Mouse (Mus musculus) lung, adult 10 weeks (tissue): ENCODE data around the gene H2al1d. TPM values are rescaled to one million over a fixed set of nuclear protein-coding genes. Genes with fewer than 3 reads are reported as not detected.

Experiments used
- polyA plus RNA-seq: library from polyadenylated mRNA; stranded (reverse); fragments of 350-450 nt; fragmentation: Illumina TruSeq; extraction: RNeasy Lipid Tissue Mini Kit (QIAGEN cat#74804); gene quantifications from one replicate; pipeline ENCODE4 v1.2.3, GENCODE M21; 2014; ENCODE audit warnings: low read depth, low replicate concordance; ENCODE audit not compliant: insufficient read depth

Gene H2al1d
- not detected for polyA plus RNA-seq

GRCm38 (mm10) chrX:11308524-11308923 lies at the start of gene H2al1d:
TSS of gene H2al1d (plus strand) at chrX:11308824.

DNA sequence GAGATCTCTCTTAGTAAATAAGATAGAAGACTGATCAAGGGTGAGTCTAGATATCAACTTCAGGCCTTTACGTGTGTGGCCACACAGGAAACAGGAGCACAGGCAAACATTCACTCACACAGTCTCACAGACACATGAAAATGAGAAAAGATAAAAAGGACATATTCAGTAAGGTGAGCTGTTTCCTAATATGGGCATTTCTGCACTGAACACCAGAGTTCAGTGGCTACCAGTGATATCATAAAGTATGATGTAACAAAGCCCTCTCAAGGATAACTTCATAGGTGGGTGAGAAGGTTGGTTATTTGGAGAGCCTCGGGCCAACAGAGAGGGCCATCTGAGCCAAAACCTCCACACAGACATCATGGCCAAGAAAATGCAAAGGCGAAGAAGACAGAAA lies 9.7 kb upstream of the H2al1d start, which contains the start of gene H2al1a:
Gene H2al1a, plus strand, starts transcription at position 301 of the 400 bp plus-strand sequence.

GRCm38 (mm10) chrX:11302132-11302531 lies 6.5 kb upstream of the H2al1d start, which contains the start of gene H2al1b:
TSS of gene H2al1b (plus strand) at chrX:11302432.

GRCm38 (mm10) chrX:11305355-11305754 lies 3.3 kb upstream of the H2al1d start, which contains the start of gene H2al1c:
TSS of gene H2al1c (plus strand) at chrX:11305655.

GRCm38 (mm10) chrX:11311634-11312033 lies 3.0 kb downstream of the H2al1d start, which contains the start of gene H2al1e:
TSS of gene H2al1e (plus strand) at chrX:11311934.

DNA sequence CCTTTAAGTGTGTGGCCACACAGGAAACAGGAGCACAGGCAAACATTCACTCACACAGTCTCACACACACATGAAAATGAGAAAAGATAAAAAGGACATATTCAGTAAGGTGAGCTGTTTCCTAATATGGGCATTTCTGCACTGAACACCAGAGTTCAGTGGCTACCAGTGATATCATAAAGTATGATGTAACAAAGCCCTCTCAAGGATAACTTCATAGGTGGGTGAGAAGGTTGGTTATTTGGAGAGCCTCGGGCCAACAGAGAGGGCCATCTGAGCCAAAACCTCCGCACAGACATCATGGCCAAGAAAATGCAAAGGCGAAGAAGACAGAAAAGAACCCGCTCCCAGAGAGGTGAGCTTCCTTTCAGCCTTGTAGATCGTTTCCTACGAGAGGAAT lies 6.2 kb downstream of the H2al1d start, which contains the start of gene H2al1f:
Gene H2al1f, plus strand, starts transcription at position 301 of the 400 bp plus-strand sequence.

GRCm38 (mm10) chrX:11317956-11318355 lies 9.3 kb downstream of the H2al1d start, which contains the start of gene H2al1g:
TSS of gene H2al1g (plus strand) at chrX:11318256.

DNA sequence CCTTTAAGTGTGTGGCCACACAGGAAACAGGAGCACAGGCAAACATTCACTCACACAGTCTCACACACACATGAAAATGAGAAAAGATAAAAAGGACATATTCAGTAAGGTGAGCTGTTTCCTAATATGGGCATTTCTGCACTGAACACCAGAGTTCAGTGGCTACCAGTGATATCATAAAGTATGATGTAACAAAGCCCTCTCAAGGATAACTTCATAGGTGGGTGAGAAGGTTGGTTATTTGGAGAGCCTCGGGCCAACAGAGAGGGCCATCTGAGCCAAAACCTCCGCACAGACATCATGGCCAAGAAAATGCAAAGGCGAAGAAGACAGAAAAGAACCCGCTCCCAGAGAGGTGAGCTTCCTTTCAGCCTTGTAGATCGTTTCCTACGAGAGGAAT lies 12.6 kb downstream of the H2al1d start, which contains the start of gene H2al1h:
Gene H2al1h, plus strand, starts transcription at position 301 of the 400 bp plus-strand sequence.

DNA sequence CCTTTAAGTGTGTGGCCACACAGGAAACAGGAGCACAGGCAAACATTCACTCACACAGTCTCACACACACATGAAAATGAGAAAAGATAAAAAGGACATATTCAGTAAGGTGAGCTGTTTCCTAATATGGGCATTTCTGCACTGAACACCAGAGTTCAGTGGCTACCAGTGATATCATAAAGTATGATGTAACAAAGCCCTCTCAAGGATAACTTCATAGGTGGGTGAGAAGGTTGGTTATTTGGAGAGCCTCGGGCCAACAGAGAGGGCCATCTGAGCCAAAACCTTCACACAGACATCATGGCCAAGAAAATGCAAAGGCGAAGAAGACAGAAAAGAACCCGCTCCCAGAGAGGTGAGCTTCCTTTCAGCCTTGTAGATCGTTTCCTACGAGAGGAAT lies 15.7 kb downstream of the H2al1d start, which contains the start of gene H2al1i:
Gene H2al1i, plus strand, starts transcription at position 301 of the 400 bp plus-strand sequence.

DNA sequence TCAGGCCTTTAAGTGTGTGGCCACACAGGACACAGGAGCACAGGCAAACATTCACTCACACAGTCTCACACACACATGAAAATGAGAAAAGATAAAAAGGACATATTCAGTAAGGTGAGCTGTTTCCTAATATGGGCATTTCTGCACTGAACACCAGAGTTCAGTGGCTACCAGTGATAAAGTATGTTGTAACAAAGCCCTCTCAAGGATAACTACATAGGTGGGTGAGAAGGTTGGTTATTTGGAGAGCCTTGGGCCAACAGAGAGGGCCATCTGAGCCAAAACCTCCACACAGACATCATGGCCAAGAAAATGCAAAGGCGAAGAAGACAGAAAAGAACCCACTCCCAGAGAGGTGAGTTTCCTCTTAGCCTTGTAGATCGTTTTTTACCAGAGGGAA lies 18.9 kb downstream of the H2al1d start, which contains the start of gene H2al1j:
Gene H2al1j, plus strand, starts transcription at position 301 of the 400 bp plus-strand sequence.

Other genes starting within 250 kb of the H2al1d start
- gene H2al1a, start 9.6 kb upstream of the H2al1d start, polyA plus RNA-seq = not detected
- not detected for gene H2al1b, start 6.4 kb upstream of the H2al1d start, polyA plus RNA-seq
- gene H2al1c, start 3.2 kb upstream of the H2al1d start, polyA plus RNA-seq = not detected
- not detected for gene H2al1e, start 3.1 kb downstream of the H2al1d start, polyA plus RNA-seq
- not detected for gene H2al1f, start 6.3 kb downstream of the H2al1d start, polyA plus RNA-seq
- not detected for gene H2al1g, start 9.4 kb downstream of the H2al1d start, polyA plus RNA-seq
- gene H2al1h, start 12.7 kb downstream of the H2al1d start, polyA plus RNA-seq = not detected
- gene H2al1i, start 15.8 kb downstream of the H2al1d start, polyA plus RNA-seq = not detected
- gene H2al1j, start 19.0 kb downstream of the H2al1d start, polyA plus RNA-seq = not detected